Mouse (Mus musculus) bone marrow, adult 2 months (tissue): ENCODE measurements around the gene Ndufaf2.

Experiments used
- CTCF ChIP-seq: fragments of 200-500 bp; IDR thresholded peaks from 2 replicates; pipeline ENCODE4 v1.5.1; 2011; ENCODE audit warnings: low read length, control low read depth; ENCODE audit not compliant: control insufficient read depth, insufficient read depth
- POLR2A ChIP-seq: fragments of 200-500 bp; IDR thresholded peaks from 2 replicates; pipeline ENCODE4 v1.6.1; 2011; ENCODE audit warnings: low read depth, mild to moderate bottlenecking, control low read depth, low read length, borderline replicate concordance; ENCODE audit not compliant: control insufficient read depth

- no peak for TF ChIP-seq CTCF
- no peak for TF ChIP-seq POLR2A
These were observed 101.5 kb downstream of the Ndufaf2 start for GRCm38 (mm10) chr13:108056896-108057295.
